Mouse (Mus musculus): ENCODE data around the gene Rhbdd2.

Rhbdd2 gene

DNA sequence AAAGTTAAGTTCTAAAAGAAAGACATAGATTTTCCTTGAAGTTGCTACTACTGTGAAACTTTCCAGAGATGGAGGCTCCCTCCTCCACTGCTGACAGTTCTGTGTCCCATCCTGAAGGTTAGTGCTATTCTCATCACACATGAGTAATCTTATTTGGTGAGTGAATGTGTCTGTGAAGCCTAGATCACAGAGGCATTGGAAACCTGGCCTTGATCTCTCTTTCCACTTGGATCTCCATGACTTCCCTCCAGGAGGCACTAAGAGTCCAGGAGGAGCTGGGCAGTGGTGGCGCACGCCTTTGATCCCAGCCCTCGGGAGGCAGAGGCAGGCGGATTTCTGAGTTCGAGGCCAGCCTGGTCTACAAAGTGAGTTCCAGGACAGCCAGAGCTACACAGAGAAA, 49.6 kb downstream of the Rhbdd2 start:
- no peak for DNase-seq (ENCODE audit: low read depth)

DNA sequence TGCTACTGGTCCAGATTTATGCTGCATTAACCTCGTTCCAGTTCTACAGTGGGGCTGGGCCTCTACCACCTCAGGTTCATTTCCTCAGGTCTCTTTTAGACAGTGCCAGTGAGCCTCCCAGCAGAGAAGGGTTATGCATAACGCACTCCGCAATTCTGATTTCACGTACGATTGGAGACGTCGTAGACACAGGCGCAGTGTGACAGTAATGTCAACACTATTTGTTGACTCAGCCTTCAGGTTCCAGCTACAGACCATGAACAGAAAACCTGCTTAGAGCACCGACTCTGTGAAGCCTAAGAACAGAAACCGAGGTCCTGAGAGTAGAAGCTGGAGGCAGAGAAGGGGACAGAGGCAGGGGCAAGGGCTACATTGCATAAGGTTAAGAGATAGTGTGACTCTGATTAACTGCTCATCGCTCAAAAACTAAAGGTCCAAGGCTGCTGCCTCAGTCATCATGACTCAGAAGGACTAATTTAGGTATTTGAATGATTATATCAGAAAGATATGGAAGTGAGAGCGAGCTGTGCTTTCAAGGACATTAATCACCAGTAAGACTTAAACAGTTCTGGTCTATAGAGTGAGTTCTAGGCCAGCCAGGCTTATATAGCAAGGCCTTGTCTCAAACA, 50.6 kb downstream of the Rhbdd2 start:
- peak; percentile 31 for DNase-seq (ENCODE audit: low read depth)

DNA sequence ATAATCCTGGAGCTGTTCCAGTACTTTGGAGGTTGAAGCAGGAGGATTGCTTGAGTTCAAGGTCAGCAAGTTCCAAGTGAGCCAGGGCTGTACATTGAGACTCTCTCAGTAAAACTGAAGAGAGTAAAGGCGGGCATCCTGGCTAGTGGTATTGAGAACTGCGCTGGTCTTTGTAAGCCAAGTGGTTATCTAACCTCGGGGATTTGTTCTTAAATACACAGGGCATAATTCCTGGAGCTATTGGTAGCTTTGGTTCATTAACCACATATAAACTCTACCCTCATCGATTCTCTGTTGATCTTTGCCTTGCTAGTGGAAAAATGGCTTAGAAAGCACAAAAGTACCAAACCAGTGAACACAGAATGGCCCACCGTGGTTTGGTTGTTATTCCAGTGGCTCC, 58.0 kb downstream of the Rhbdd2 start:
- no peak for DNase-seq (ENCODE audit: low read depth)

DNA sequence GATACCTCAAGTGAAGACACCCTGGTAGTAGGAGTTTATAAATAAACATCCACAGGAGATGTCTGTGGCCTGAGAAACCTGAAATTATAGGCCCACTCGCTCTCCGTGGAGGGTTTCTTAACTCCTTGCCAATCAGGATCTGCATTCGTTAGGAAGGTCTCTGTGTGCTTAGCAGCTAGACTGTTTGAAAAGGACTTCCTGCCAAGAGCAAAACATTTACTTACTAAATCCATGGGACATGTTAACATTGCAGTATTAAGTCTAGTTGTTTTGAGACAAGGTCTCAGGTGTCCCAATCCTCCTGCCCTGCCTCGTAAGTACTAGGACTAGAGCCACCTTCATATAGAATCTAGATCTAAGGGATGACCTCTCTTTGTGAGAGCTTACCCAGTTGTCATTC, 58.8 kb downstream of the Rhbdd2 start:
- DNase-seq (ENCODE audit: low read depth) = no peak

DNA sequence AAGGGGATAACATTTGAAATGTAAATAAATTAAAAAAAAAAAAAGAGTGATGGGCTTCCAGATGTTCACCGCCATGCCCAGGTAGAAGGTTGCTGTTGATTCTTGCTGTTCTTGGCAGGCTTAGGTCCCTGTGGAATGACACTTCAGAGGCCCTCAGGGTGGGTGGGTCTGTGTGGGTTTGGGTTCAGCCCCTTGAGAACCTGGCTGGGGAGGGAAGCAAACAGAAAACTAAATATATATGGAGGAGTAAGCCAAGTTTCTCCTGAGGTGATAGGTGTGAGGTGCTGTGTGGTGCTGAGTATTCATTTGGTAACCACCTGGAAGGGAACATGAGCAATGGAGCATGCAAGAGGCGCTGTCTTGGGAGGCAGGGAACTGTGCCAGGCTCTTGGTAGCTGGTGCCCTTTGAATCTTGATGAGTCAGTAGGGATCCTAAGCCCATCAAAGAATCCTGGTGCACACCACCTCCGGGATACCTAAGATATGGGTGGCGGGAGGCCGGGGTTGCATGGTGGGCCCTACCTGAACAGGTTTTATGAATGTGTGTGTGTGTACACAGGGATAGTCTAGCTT, 60.9 kb downstream of the Rhbdd2 start:
- DNase-seq (ENCODE audit: low read depth) = no peak

DNA sequence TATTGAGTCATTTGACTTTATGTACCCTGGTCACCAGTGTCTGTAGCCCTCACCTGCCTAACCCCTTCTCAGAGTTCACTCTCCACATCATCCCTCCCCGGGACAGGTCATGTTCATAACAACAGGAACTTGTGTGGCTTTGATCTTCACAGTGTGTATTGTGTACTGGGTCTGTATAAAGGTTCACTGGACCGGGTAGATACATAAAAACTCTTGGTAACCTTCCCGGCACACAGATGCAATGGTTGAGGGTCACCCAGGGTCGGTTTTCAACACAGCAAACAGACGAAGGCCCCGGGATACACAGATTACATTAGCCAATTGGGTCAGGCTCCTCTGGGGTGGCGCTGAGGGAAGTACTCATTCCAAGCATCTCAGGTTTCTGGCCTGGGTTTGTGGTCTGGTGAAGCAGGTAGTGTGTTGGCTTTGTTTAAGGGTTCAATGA, 62.9 kb downstream of the Rhbdd2 start:
- DNase-seq (ENCODE audit: low read depth) = no peak
